Comparison of ENCODE assay signal across 8 mouse cellular contexts in the genomic region with DNA sequence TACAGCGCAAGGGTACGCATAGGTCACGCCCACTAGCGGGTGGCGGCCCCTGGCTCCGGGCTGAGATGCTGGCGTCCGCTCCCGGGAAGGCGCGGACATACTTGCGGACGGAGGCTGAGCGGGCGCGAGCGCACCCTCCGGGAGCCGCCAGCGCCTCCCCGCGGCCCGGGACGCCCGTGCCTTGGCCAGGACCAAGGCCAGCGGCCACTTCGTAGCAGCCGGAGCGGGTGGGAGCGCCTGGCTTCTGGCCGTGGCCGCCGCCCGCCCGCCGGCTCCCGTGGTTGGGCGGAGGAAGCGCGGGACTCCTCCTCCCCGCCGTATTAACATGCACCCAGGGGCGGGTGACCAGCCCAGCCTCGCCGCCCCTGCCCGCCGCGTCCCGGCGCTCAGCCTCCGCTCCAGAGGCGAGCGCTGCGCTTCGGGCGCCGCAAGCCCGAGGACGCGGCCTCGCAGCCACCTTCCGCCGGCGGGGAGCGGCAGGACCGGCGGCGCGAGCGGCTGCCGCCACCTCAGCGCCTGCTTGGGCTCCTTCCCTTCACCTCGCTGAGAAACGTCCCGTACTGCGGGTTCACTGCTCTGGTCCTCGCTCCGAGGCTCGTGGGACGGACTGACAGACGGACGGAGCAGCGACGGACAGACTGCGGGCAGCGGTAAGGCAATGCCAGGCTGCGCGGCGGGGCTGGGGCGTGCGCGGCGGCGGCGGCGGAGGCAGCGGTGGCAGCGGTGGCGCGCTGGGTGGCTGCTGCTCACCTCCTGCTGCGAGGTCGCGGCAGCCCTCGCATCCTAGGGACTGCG. TPM values are rescaled to one million over a fixed set of nuclear protein-coding genes. Genes with fewer than 3 reads are reported as not detected.
DNase-seq lines count a peak whose midpoint lies in the region; ATAC-seq lines count a peak whose summit lies in the region.

A gene (plus strand): TSS at position 53 of the 795 bp plus-strand sequence.

- DNase-seq in R1 (ENCODE audit: low read depth, low spot score), result peak; percentile 56
- DNase-seq in cerebellum, adult 11 months, result peak; percentile 88
- DNase-seq in forebrain, embryonic 14.5 days (ENCODE audit: low spot score), result peak; percentile 76
- DNase-seq in heart, postnatal 14 days, result peak; percentile 48 to 66
- peak; percentile 64 to 77 for DNase-seq in layer of hippocampus, adult 18-20 months (ENCODE audit: low spot score in 2 of 2)
- peak; percentile 60 for DNase-seq in lung, postnatal 10 days
- DNase-seq in right cerebral cortex, postnatal 10 days (ENCODE audit: low spot score in 2 of 2), result peak; percentile 84 to 85
- no peak for DNase-seq in thymus, postnatal 0 days (ENCODE audit: low spot score)

- peak within 1 kb of the TSS; percentile 68 for H3K4me3 ChIP-seq in forebrain, embryonic 14.5 days (ENCODE audit: low read depth, low read length)

- no peaks in the 10 kb centered on the region for H3K9me3 ChIP-seq in forebrain, embryonic 14.5 days (replicated peaks; ENCODE audit: control insufficient read depth, low read length)

- WGBS in forebrain, embryonic 14.5 days, result under 1% methylated on average over 96 of the region's 105 CpGs

- peak within 1 kb of the TSS; percentile 90 for H3K4me2 ChIP-seq in forebrain, embryonic 14.5 days (ENCODE audit: low read length)

- H3K27me3 ChIP-seq in forebrain, embryonic 14.5 days (replicated peaks; ENCODE audit: control insufficient read depth, insufficient read depth, low read length), result peaks cover 11% of the 10 kb centered on the region; the same call in 1 of the 2 replicates

- peak; percentile 92 for ATAC-seq in forebrain, embryonic 14.5 days

- intact Hi-C loops in heart, postnatal 14 days (cut with DNase I), result no loop called here

- peak within 1 kb of the TSS; percentile 76 for H3K9ac ChIP-seq in forebrain, embryonic 14.5 days (ENCODE audit: low read length)

- H3K4me1 ChIP-seq in forebrain, embryonic 14.5 days (ENCODE audit: control insufficient read depth, insufficient read depth, low read length), result 0 out of 2 replicates have a peak, but pooled peaks cover 3% of the 10 kb centered on the region

- H3K27ac ChIP-seq in forebrain, embryonic 14.5 days (ENCODE audit: low read depth, low read length), result peak within 1 kb of the TSS; percentile 80

- H3K36me3 ChIP-seq in forebrain, embryonic 14.5 days (ENCODE audit: control insufficient read depth, insufficient read depth, low read length), result no peaks in the 10 kb centered on the region

RNA-seq across cellular contexts. Expression of the gene that starts here (rescaled TPM):
- 11.6 and 20.8 TPM in 2 replicates for polyA plus RNA-seq in forebrain, embryonic 14.5 days (2014; fragmentation: Nextera tagmentation; extraction: Ambion mirVana)
- total RNA-seq in heart, postnatal 14 days (2021), result 1 to 10 TPM in 1 of 2 experiments, under 1 TPM in 1; 0.39 to 1.3 TPM
- total RNA-seq in layer of hippocampus, adult 18-20 months (2021), result 100 to 1,000 TPM; 512 to 527 TPM
- 0.08 TPM in 1 of 2 replicates, not detected in the other for polyA plus RNA-seq in thymus, postnatal 0 days (2015; fragmentation: Nextera tagmentation; extraction: Ambion mirVana)

Comparison
In these comparisons a context has a peak if more than half of its experiments do, and no peak if none do; other contexts are left out.
1. RNA of the gene that starts here (total RNA-seq): 512 to 527 TPM in layer of hippocampus, adult 18-20 months; 0.39 to 1.3 TPM in heart, postnatal 14 days; every median in the first group is over 100 times any median in the second.
2. RNA of the gene that starts here (polyA plus RNA-seq): 11.6 to 20.8 TPM in forebrain, embryonic 14.5 days; 0.08 TPM in thymus, postnatal 0 days; every median in the first group is over 10 times any median in the second.